Mouse (Mus musculus): ENCODE results near the gene Btd. TPM values are rescaled to one million over a fixed set of nuclear protein-coding genes. Genes with fewer than 3 reads are reported as not detected.
"Not testable (repeated sequence)": the region's sequence is repeated elsewhere in the genome, so short reads cannot be mapped to it uniquely, and the experiment has no call there.

The Btd gene
- 1 to 10 TPM; 7.4 to 9.9 TPM for total RNA-seq (2021)

DNA sequence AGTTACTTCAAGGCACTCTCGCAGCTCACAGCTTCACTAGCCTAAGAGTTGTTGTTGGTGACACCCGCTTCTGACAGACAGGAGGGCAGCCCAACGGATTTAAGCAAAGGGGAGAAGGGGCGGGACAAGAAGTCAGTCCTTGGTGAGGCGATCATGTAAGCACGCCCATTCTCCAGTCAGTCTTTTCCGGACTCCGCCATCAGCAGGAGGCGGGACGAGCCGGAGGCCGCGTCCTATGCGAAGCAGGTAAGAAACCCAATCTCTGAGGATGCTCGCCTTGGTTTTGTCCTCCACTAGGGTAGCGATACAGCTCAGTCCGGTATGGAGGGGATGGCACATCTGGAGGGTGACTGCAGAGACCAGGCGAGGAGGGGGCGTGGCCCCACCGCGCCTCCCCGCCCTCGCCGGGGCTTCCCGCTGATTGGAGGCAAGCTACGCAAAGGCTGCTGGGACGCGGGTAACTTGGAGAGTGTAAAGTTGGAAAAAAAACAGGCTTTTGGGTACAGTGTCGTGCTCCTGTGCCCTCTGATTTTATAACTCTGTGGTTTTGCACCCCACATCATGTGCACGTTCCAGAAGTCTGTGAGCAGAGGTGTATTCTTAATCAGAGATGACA is at the start of gene Btd, which contains the start of gene Hacl1:
Gene Btd, plus strand, starts transcription at position 139 of the 616 bp plus-strand sequence.
Gene Hacl1, minus strand, starts transcription at position 397 of the 616 bp plus-strand sequence.
- DNase-seq (ENCODE audit: extremely low spot score in 1 of 2, low spot score in 2 of 2): peak; percentile 89 to 90

DNA sequence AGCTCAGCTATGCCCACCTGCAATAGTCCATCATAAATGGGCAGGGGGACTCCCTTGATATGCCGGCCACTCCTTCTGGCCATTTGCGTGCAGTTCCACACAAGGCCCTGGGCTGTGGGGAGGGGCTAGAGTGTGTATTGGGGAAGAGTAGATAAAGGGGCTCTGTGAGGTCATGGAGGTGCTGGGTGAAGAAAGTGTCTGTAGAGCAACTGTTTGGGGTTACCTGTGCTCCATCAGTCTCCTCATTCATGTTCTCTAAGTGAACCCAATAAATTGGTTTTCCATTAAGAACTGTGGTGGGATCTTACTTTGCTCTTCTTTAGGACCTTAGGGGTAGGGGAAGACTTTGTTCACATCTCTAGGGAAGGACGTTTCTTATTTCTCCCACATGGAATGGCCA is 49.6 kb upstream of the Btd start, which contains the start of gene Colq:
Gene Colq, minus strand, starts transcription at position 101 of the 400 bp plus-strand sequence.
- intact Hi-C loops (cut with DNase I): no loop called here
- DNase-seq (ENCODE audit: extremely low spot score in 1 of 2, low spot score in 2 of 2): no peak

More for the DNA sequence above, at the start of gene Btd, which contains the start of gene Hacl1:
- intact Hi-C loops (cut with DNase I): no loop called here

DNA sequence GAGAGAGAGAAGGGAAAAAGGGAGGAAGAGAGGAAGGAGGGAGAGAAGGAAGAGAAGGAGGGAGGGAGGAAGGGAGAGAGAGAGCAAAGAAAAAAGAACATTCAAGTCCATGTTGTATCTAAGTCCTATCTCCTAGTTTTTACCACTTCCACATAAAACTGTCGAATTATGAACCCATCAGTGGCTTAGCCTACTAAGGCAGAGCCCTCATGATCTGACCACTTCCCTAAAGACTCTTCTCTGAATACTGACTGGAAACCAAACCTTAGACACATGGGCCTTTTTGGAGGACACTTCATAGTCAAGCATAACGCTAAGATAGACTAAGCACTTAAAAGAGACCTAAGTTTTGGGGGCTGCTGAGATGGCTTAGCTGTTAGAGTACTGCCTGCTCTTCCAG is 47.8 kb upstream of the Btd start:
- DNase-seq (ENCODE audit: extremely low spot score in 1 of 2, low spot score in 2 of 2): no peak
- intact Hi-C loops (cut with DNase I): no loop called here

DNA sequence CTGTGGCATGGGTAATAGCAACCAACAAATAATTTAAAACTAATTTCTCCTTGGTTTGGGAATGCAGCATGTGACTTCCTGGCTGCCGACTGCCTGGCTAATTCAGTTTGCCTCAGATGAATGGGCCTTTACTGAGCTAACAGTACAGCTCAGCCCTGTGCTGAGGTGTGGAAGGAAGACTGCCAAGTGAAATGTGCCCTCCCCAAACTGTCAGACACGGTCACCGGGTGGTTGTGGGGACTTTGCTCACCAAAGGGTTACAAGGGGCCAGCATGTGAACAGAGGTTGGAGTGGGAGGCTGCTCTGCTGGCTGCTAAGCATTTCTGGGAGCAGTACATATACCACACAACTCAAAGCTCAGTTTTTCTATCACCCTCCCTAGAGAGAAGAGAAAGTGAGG is 46.1 kb upstream of the Btd start:
- intact Hi-C loops (cut with DNase I): no loop called here
- DNase-seq (ENCODE audit: extremely low spot score in 1 of 2, low spot score in 2 of 2): no peak

DNA sequence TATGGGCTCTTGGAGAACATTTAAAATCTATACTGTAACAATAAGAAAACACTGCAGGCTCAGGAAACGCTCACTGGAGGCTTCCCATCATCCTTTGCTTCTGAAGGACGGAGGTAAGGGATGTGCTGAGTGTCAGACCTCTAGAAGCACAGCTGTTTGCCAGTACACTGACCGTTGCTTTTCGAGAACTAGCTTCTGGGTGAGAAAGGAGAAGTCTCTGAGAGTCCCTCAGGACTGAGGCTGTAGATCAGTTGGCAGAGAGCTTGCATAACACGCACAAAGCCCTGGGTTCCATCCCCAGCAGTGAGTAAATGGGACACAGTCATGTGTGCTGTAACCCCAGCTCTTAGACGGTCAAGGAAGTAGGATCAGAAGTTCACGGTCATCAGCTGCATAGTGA is 44.4 kb upstream of the Btd start:
- intact Hi-C loops (cut with DNase I): no loop called here
- no peak for DNase-seq (ENCODE audit: extremely low spot score in 1 of 2, low spot score in 2 of 2)

DNA sequence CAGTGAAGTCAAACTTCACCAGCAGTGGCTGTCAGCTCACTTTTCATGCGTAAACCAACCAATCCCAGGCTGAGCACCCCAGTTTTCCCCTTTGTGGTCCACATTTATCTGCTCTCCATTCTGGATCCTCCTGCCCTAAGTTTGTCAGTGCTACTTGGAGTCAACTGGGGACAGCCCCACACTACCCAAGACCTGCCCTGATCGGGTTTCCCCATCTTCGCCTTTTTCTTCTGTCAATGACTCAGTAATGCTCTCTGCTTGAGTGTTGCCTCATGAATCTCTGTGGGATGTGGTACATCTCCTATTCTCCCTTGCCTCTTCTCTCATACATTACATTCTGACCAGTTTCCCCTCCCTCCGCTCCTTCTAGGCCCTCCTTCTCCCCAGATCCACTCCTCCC is 43.4 kb upstream of the Btd start:
- DNase-seq (ENCODE audit: extremely low spot score in 1 of 2, low spot score in 2 of 2): no peak
- intact Hi-C loops (cut with DNase I): no loop called here

DNA sequence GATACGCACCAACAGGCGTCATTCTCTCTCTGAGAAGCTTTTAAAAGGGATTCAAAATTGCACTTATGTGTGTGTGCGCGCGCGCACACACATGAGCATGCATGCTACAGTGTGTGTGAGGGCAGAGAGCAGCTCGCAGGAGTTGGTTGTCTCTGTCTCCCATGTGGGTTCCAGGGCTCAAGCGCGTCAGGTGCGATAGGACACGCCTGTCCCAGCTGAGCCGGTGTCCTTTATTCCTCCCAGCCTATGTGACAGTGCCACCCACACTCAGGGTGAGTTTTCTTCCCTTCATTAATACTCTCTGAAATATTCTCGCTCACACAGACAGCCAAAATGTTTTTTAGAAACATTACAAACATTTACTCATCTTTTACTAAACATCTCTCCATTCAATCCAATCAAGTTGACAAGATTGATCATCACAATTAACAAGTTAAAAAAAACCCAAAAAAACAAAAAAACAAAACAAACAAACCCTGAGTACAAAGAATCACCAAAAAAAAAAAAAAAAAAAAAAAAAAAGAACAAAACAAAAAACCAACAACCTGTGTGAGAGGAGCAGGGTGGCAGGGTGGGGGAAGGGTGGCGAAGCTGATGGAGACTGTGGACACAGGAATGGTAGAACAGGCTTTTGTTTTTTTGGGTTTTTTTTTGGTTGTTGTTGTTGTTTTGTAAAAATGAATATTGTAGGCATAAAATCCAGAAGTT is 38.8 kb upstream of the Btd start:
- intact Hi-C loops (cut with DNase I): no loop called here
- no peak for DNase-seq (ENCODE audit: extremely low spot score in 1 of 2, low spot score in 2 of 2)

DNA sequence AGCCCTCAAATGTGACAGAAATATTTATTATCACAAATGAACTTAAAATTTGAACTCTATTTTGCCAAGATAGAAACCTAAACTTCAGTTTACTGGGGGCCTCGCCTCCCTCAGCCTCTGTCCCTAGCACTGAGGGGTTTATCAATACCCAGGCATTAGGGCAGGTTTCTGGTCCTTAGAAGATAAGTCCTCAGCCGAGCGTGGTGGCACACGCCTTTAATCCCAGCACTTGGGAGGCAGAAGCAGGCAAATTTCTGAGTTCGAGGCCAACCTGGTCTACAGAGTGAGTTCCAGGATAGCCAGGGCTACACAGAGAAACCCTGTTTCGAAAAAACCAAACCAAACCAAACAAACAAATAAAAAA is 38.2 kb upstream of the Btd start:
- intact Hi-C loops (cut with DNase I): not testable (repeated sequence)

DNA sequence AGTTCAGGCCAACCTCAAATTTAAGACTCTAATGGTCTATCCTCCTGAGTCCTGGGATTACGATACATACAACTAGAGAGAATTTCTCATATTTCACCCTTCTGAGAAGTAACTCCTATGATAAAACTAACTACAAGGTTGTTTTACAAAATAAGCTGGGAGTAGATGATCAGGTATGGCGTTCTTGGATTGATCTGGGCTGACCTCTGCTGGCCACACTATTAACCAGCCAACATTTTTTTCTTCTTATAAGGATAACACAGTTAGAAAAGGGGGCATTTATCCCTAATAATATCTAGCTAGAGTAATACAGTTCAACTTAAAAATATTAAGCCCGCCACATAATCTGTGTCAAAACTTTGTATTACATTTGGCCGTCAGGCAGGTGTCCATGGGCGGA is 35.9 kb upstream of the Btd start:
- no peak for DNase-seq (ENCODE audit: extremely low spot score in 1 of 2, low spot score in 2 of 2)
- intact Hi-C loops (cut with DNase I): loop anchor here (2.0 kb wide), 1 partner anchor 86 kb away; no protein-coding TSS in a partner anchor

More for the DNA sequence above, 38.2 kb upstream of the Btd start:
- DNase-seq (ENCODE audit: extremely low spot score in 1 of 2, low spot score in 2 of 2): not testable (repeated sequence)

DNA sequence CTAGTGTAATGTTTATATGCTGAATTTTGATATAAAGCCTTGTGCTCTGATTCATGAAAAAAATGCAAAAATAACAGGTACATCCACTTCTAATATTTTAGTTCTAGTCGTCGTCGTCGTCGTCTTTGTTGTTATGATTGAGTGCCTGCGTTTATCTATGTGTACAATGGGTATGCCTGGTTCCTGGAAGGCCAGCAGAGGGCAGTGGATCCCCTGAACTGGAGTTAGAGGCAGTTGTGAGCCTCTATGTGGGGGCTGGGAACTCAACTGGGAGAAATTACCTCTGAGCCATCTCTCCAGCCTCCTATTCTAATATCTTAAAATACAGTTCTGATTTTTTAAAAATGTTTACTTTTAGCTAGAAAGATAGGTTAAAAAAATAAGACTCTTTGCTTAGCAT is 35.3 kb upstream of the Btd start:
- intact Hi-C loops (cut with DNase I): loop anchor here (2.0 kb wide), 1 partner anchor 87 kb away; no protein-coding TSS in a partner anchor
- no peak for DNase-seq (ENCODE audit: extremely low spot score in 1 of 2, low spot score in 2 of 2)

DNA sequence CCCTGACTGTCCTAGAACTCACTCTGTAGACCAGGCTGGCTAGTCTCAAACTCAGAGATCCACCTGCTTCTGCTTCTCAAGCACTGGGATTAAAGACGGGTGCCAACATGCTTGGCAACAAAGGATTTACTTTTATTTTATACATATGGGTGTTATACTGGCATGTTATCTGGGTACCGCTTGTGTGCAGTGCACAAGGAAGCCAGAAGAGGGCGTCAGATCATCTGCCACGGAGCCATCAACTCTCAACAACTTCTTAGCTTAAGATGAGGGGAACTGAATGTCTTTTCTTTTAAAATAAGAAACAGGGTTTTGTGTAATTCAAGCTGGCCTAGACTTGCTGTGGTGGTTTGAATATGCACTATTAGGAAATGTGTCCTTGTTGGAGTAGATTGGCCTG is 28.8 kb upstream of the Btd start:
- no peak for DNase-seq (ENCODE audit: extremely low spot score in 1 of 2, low spot score in 2 of 2)
- intact Hi-C loops (cut with DNase I): no loop called here

DNA sequence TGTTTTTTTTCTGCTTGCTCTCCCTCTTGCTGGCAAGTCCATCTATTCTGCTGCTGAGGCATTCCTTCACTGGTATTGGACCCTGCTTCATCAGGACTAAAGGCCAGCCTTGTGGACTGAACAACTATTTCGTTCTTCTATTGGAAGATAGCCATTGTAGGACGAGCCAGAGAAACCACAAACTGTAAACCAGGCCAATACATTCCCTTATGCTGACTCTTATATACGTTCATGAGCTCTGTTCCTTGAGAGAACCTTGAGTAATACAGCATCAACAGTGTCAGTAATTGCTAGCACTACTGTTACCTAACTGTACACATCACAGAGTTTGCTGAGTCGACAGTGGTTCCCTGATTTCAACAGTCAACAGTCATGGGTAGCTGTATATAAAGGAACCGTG is 27.2 kb upstream of the Btd start:
- DNase-seq (ENCODE audit: extremely low spot score in 1 of 2, low spot score in 2 of 2): no peak
- intact Hi-C loops (cut with DNase I): no loop called here

DNA sequence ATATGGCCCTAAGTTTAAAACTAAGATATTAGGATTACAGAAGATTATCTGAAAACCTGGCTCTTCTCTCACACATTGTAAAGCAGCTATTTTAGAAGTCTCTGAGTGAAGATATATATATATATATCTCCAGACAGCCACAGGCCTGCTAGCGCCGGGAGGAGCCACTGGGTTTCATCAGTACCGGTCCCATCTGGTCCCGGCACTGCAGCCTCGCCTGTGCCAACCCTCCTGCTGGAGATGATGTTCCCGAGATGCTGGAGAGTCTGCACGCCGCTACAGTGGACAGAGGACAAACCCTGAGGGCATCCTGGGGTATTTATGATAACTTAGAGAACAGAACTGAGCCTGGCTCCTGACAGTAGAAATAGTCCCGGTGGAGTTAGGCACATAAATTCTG is 23.6 kb upstream of the Btd start:
- intact Hi-C loops (cut with DNase I): no loop called here
- no peak for DNase-seq (ENCODE audit: extremely low spot score in 1 of 2, low spot score in 2 of 2)

DNA sequence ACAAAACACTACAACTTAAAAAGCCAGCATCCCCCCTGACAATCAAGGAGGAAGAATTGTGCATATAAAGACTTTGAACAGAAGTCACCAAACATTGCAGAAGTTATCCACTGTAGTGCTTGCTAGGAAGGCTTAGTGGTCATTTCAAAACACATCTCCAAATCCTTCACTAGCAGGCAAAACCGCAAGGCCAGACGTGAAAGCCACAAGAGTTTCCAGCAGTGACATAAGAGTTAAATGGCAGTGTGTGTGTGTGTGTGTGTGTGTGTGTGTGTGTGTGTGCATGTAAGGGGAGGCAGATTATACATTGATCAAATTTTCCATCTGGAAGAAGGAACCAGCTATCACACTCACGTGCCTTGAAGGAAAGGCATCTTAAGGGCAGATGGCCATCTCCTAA is 22.8 kb upstream of the Btd start:
- DNase-seq (ENCODE audit: extremely low spot score in 1 of 2, low spot score in 2 of 2): no peak
- intact Hi-C loops (cut with DNase I): no loop called here

DNA sequence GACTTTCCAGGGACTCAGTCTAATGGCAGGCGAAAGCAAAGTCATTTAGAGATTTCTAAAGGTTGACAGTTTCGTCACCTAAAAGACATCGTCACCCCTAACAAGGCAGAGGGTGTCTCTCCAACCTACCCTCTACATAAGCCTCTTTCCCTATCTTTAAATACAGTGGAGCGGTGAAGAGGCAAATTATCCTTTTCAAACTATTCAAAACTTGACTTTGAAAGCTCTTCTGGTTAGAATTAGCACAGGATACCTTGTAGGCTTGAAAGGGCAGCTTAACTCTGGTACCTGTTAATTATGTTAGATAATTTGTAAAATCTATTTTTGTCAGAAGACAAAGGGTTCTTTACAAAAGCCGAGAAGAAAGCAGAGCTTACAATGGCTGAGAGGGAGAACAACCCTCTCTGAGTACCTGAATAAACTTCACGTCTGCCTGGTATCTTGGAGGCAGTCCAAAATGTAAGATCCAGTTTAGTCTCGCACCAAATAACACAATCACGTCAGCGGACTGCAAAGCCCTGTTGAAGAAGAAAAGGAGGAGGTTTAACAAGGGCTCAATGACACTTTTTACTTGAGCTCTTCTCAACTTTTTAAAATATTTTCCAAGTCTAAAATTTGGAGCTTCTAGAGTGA is 20.1 kb upstream of the Btd start:
- no peak for DNase-seq (ENCODE audit: extremely low spot score in 1 of 2, low spot score in 2 of 2)
- intact Hi-C loops (cut with DNase I): no loop called here

DNA sequence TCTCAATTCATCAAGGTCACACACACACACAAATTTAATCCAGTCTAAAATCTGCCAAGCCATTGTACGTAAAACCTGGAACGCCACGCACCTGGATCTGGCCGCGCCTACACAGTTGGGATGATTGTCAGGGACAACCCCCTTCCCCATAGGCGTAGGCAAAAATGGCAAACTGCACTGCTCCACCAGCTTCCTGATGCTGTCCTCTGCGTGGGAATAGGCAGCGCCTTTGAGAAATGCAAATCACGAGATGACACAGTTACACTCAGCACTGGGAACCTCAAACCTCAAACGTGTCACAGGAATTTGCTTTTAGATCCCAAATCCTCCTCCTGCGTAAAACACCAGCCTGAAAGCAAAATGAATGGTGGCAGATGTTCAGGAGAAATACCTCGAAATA is 18.1 kb upstream of the Btd start:
- intact Hi-C loops (cut with DNase I): no loop called here
- DNase-seq (ENCODE audit: extremely low spot score in 1 of 2, low spot score in 2 of 2): no peak

DNA sequence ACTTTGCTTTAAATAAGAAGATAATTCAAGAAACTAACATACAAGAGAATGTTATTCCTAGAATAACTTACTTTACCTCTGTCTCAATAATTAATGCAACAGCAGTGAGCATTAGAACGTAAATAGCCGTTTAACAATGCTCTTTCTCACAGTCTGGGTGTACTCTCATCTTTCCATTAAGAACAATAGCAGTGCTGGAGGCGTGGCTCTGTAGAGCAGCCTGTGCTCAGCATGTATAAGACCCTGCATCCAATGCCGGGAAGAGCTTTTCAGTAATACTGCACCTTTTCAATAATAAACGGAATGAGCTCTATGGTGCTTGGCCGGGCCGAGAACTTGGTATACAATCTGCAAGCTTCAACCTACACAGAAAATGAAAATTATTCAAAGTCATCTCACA is 10.2 kb upstream of the Btd start:
- intact Hi-C loops (cut with DNase I): no loop called here
- DNase-seq (ENCODE audit: extremely low spot score in 1 of 2, low spot score in 2 of 2): no peak

DNA sequence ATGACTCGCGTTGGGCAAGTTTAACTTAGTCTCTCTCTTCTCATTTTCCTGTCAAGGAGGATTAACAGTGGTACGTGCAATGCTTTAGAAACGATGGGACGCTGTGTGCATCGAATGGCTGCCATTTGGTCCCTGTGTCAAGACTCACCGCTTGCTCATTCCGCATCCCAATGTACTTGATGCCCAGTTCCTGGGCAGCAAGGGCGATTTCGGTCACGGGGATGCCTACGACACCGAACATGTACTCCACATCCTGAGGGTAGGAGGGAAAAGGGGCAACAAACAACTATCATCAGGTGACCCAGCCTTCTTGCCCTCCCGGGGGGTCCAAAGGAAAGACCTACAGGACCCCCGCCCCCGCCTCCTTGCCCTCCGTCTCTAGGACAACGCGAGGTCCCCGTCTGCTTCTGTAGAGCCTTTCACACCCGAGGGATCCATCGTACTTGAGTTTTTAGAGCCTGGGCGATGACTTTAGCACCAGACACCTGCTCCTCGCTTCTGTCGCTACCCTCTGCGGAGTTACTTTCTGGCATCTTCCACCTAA is 410 bp upstream of the Btd start, which contains the start of gene Gm49387:
Gene Gm49387, minus strand, starts transcription at position 533 of the 544 bp plus-strand sequence.
- intact Hi-C loops (cut with DNase I): no loop called here
- no peak for DNase-seq (ENCODE audit: extremely low spot score in 1 of 2, low spot score in 2 of 2)

DNA sequence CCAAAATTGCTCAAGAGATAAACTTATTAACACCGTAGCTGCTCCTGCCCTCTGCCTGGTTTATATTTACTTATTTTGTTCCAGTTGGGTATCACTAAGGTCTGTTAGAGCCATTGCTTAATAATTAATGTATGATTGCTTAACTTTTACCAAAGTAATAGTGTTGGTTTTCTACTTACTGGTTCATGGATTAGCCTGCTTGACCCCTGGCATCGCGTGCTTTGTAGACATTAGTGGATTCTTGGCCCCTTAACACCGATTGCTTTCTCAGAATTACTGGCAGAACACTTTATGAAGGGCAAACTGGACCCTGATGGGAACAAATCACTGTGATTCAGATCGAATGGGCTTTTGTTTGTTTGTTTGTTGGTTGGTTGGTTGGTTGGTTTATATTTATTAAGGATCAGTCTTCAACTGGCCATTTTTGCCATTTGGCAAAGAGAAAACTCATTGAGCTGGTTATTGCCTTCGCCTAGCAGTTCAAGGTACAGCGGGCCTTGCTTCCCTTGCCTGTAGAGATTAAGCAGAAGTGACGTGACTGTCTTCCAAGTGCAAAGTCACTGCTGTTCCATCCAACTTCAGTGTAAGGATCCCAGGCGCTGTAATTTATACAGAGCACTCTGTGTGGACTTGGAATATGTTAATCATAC is 803 bp downstream of the Btd start:
- no peak for DNase-seq (ENCODE audit: extremely low spot score in 1 of 2, low spot score in 2 of 2)
- intact Hi-C loops (cut with DNase I): no loop called here

Data from left cerebral cortex, postnatal 10 days (tissue).